Mouse (Mus musculus) CH12.LX (cell line): Measurements from ENCODE around the gene Fubp3. TPM values are rescaled to one million over a fixed set of nuclear protein-coding genes. Genes with fewer than 3 reads are reported as not detected.

Experiments
- DNase-seq: peaks from one replicate; pipeline ENCODE4 v3.0.0-alpha.2; 2013; ENCODE audit errors: extremely low read depth
- H3K27ac ChIP-seq: 2 replicates; pipeline ENCODE4 v1.5.1; 2012; ENCODE audit warnings: low read depth, mild to moderate bottlenecking, control low read depth, moderate library complexity; ENCODE audit not compliant: insufficient read depth
- H3K27me3 ChIP-seq: replicated peaks from 2 replicates; pipeline ENCODE3; 2012; ENCODE audit warnings: inconsistent platforms
- H3K36me3 ChIP-seq, 2 experiments: replicated peaks in 1 of 2; 2 replicates each; pipeline versions ENCODE3 to v1.6.1; 2012; ENCODE audit warnings: inconsistent platforms in 1 of 2, low read length in 1 of 2, mild to moderate bottlenecking in 1 of 2, mixed read lengths in 1 of 2, moderate library complexity in 1 of 2; ENCODE audit not compliant: control insufficient read depth in 1 of 2, insufficient read depth in 1 of 2
- H3K4me1 ChIP-seq, 2 experiments: 2 replicates each; pipeline ENCODE4 v1.6.1; 2012; ENCODE audit warnings: inconsistent platforms in 1 of 2, moderate library complexity in 1 of 2; ENCODE audit not compliant: insufficient read depth in 2 of 2, control insufficient read depth in 1 of 2
- H3K4me2 ChIP-seq: 2 replicates; pipeline ENCODE4 v1.6.1; 2012; ENCODE audit warnings: low read depth, mild to moderate bottlenecking, control low read depth; ENCODE audit not compliant: poor library complexity, insufficient read depth, severe bottlenecking
- H3K4me3 ChIP-seq, 3 experiments: fragments of 150-350 bp in 1 of 3; sonication (generic) in 1 of 3; replicated peaks in 1 of 3; 2 replicates each; pipeline versions ENCODE3 to v1.5.1; 2011 to 2012; ENCODE audit warnings: low read depth in 2 of 3, low read length in 2 of 3, mild to moderate bottlenecking in 2 of 3, moderate library complexity in 2 of 3, control low read depth in 1 of 3, improper control_type of control experiment in 1 of 3, inconsistent platforms in 1 of 3, mixed read lengths in 1 of 3; ENCODE audit not compliant: poor library complexity in 1 of 3
- H3K79me2 ChIP-seq: replicated peaks from 2 replicates; pipeline ENCODE4 v1.6.1; 2012; ENCODE audit warnings: mild to moderate bottlenecking, moderate library complexity; ENCODE audit not compliant: control insufficient read depth, poor library complexity, insufficient read depth, severe bottlenecking; ENCODE audit errors: extremely low read depth
- H3K9ac ChIP-seq: 2 replicates; pipeline ENCODE4 v1.6.1; 2012; ENCODE audit warnings: low read depth, mild to moderate bottlenecking, control low read depth, moderate library complexity; ENCODE audit not compliant: insufficient read depth
- H3K9me3 ChIP-seq: replicated peaks from 2 replicates; pipeline ENCODE3; 2012; ENCODE audit warnings: low read length, inconsistent platforms, mixed read lengths
- BHLHE40 ChIP-seq: IDR thresholded peaks from 2 replicates; pipeline ENCODE4 v1.6.1; 2011; ENCODE audit warnings: mild to moderate bottlenecking, low read depth, low read length, improper control_type of control experiment
- CHD2 ChIP-seq: IDR thresholded peaks from 2 replicates; pipeline ENCODE4 v1.6.1; 2011; ENCODE audit warnings: low read length, improper control_type of control experiment
- E2F4 ChIP-seq: IDR thresholded peaks from 2 replicates; pipeline ENCODE4 v1.6.1; 2011; ENCODE audit warnings: low read depth, low read length, improper control_type of control experiment; ENCODE audit not compliant: insufficient replicate concordance
- ELF1 ChIP-seq: IDR thresholded peaks from 2 replicates; pipeline ENCODE4 v1.6.1; 2014; ENCODE audit warnings: low read depth, mild to moderate bottlenecking, inconsistent platforms, low read length, improper control_type of control experiment
- EP300 ChIP-seq: IDR thresholded peaks from 2 replicates; pipeline ENCODE4 v1.6.1; 2011; ENCODE audit warnings: low read length, improper control_type of control experiment
- ETS1 ChIP-seq: conservative IDR thresholded peaks from 2 replicates; pipeline ENCODE4 v1.6.1; 2012; ENCODE audit warnings: low read depth, mild to moderate bottlenecking, inconsistent platforms, low read length, improper control_type of control experiment, moderate library complexity
- HCFC1 ChIP-seq: IDR thresholded peaks from 2 replicates; pipeline ENCODE4 v1.6.1; 2012; ENCODE audit warnings: low read depth, mild to moderate bottlenecking, inconsistent platforms, low read length, improper control_type of control experiment
- IRF4 ChIP-seq: IDR thresholded peaks from 2 replicates; pipeline ENCODE4 v1.6.1; 2014; ENCODE audit warnings: low read depth, mild to moderate bottlenecking, inconsistent platforms, low read length, improper control_type of control experiment
- MAFK ChIP-seq: IDR thresholded peaks from 2 replicates; pipeline ENCODE4 v1.6.1; 2011; ENCODE audit warnings: low read length, improper control_type of control experiment; ENCODE audit not compliant: insufficient replicate concordance
- MAX ChIP-seq: IDR thresholded peaks from 2 replicates; pipeline ENCODE4 v1.6.1; 2011; ENCODE audit warnings: low read length, improper control_type of control experiment
- MAZ ChIP-seq: IDR thresholded peaks from 2 replicates; pipeline ENCODE4 v1.6.1; 2012; ENCODE audit warnings: low read depth, mild to moderate bottlenecking, inconsistent platforms, low read length, improper control_type of control experiment, moderate library complexity
- MEF2A ChIP-seq: IDR thresholded peaks from 2 replicates; pipeline ENCODE4 v1.6.1; 2014; ENCODE audit warnings: low read depth, mild to moderate bottlenecking, inconsistent platforms, low read length, improper control_type of control experiment, borderline replicate concordance
- MXI1 ChIP-seq: IDR thresholded peaks from 2 replicates; pipeline ENCODE4 v1.6.1; 2011; ENCODE audit warnings: mild to moderate bottlenecking, low read depth, low read length, improper control_type of control experiment
- MYC ChIP-seq: IDR thresholded peaks from 2 replicates; pipeline ENCODE4 v1.6.1; 2011; ENCODE audit warnings: low read depth, mild to moderate bottlenecking, improper control_type of control experiment, low read length
- NRF1 ChIP-seq: IDR thresholded peaks from 2 replicates; pipeline ENCODE4 v1.6.1; 2014; ENCODE audit warnings: low read depth, mild to moderate bottlenecking, inconsistent platforms, low read length, improper control_type of control experiment, moderate library complexity
- POLR2A ChIP-seq: IDR thresholded peaks from 2 replicates; pipeline ENCODE4 v1.6.1; 2011; ENCODE audit warnings: low read depth, mild to moderate bottlenecking, improper control_type of control experiment, low read length
- POLR2AphosphoS2 ChIP-seq: IDR thresholded peaks from 2 replicates; pipeline ENCODE4 v1.6.1; 2011; ENCODE audit warnings: low read depth, low read length, improper control_type of control experiment
- RCOR1 ChIP-seq: conservative IDR thresholded peaks from 2 replicates; pipeline ENCODE4 v1.6.1; 2012; ENCODE audit warnings: low read depth, mild to moderate bottlenecking, inconsistent platforms, low read length, improper control_type of control experiment
- SIN3A ChIP-seq: IDR thresholded peaks from 2 replicates; pipeline ENCODE4 v1.6.1; 2012; ENCODE audit warnings: low read length, improper control_type of control experiment, inconsistent platforms
- SMC3 ChIP-seq: IDR thresholded peaks from 2 replicates; pipeline ENCODE4 v1.6.1; 2011; ENCODE audit warnings: low read depth, low read length, improper control_type of control experiment
- TBP ChIP-seq: conservative IDR thresholded peaks from 2 replicates; pipeline ENCODE4 v1.6.1; 2011; ENCODE audit warnings: low read depth, low read length, improper control_type of control experiment
- UBTF ChIP-seq: IDR thresholded peaks from 2 replicates; pipeline ENCODE4 v1.6.1; 2012; ENCODE audit warnings: low read depth, mild to moderate bottlenecking, inconsistent platforms, low read length, improper control_type of control experiment, moderate library complexity
- USF1 ChIP-seq: IDR thresholded peaks from 2 replicates; pipeline ENCODE4 v1.6.1; 2014; ENCODE audit warnings: low read depth, mild to moderate bottlenecking, inconsistent platforms, low read length, improper control_type of control experiment
- USF2 ChIP-seq: conservative IDR thresholded peaks from 2 replicates; pipeline ENCODE4 v1.6.1; 2011; ENCODE audit warnings: low read depth, low read length, improper control_type of control experiment
- ZC3H11A ChIP-seq: IDR thresholded peaks from 2 replicates; pipeline ENCODE4 v1.6.1; 2012; ENCODE audit warnings: low read depth, mild to moderate bottlenecking, inconsistent platforms, low read length, improper control_type of control experiment
- ZKSCAN1 ChIP-seq: IDR thresholded peaks from 2 replicates; pipeline ENCODE4 v1.6.1; 2012; ENCODE audit warnings: low read depth, inconsistent platforms, low read length, improper control_type of control experiment, borderline replicate concordance
- ZMIZ1 ChIP-seq: IDR thresholded peaks from 2 replicates; pipeline ENCODE4 v1.6.1; 2012; ENCODE audit warnings: low read depth, mild to moderate bottlenecking, inconsistent platforms, low read length, improper control_type of control experiment
- ZNF384 ChIP-seq: IDR thresholded peaks from 2 replicates; pipeline ENCODE4 v1.6.1; 2012; ENCODE audit warnings: low read depth, low read length, improper control_type of control experiment, inconsistent platforms
- dilution Hi-C: fragments of 300-500 bp; cut with MboI; formaldehyde crosslinking; loops from 2 replicates; pipeline ENCODE4 v1.14.3; 2020; ENCODE audit warnings: low sequenced_read_pairs; ENCODE audit not compliant: extremely low pct_unique_long_range_greater_than_20kb, extremely low pct_ligation_motif_present
- in situ Hi-C: fragments of 300-500 bp; cut with MboI; formaldehyde crosslinking; loops from 3 replicates; pipeline ENCODE4 v1.14.3; 2019; ENCODE audit warnings: low sequenced_read_pairs, low pct_ligation_motif_present, low pct_unique_long_range_greater_than_20kb, mixed read lengths
- polyA plus RNA-seq: library from polyadenylated mRNA; unstranded; fragments of >175 nt; gene quantifications from 2 replicates; pipeline ENCODE4 v1.2.1, GENCODE M21; 2012; ENCODE audit warnings: low read depth; ENCODE audit not compliant: insufficient read length
- total RNA-seq, 2 experiments: library from RNA; depleted of rRNA; stranded (reverse); fragments of 300-350 nt in 1 of 2; fragments of >200 nt in 1 of 2; gene quantifications; 2 replicates each; pipeline ENCODE4 v1.2.3; 2012 to 2014

Gene Fubp3
- total and polyA plus RNA-seq, 3 experiments: 36.8 to 64.2 (median 52.3) TPM

- Histone ChIP-seq H3K9me3 (peaks cover 4% of the 10 kb centered on the region), H3K4me3 (no peak overlapping the region), H3K36me3 (no peaks in the 10 kb centered on the region), H3K27ac (no peak overlapping the region), H3K4me1 (peaks cover 0 to 4% of the 10 kb centered on the region in 2 experiments; a peak in 2 of 4 replicates), H3K4me2 (no peak overlapping the region), H3K9ac (no peak overlapping the region), H3K79me2 (no peaks in the 10 kb centered on the region), H3K27me3 (peaks cover 17% of the 10 kb centered on the region)
- no peak for DNase-seq
- dilution Hi-C loops: no loop called here
- in situ Hi-C loops: no loop called here
- no peak for TF ChIP-seq NRF1
- TF ChIP-seq ZKSCAN1: no peak
- no peak for TF ChIP-seq POLR2A
- TF ChIP-seq MXI1: no peak
- no peak for TF ChIP-seq BHLHE40
- no peak for TF ChIP-seq USF2
- no peak for TF ChIP-seq POLR2AphosphoS2
- no peak for TF ChIP-seq RCOR1
- no peak for TF ChIP-seq EP300
- TF ChIP-seq E2F4: no peak
- no peak for TF ChIP-seq MAX
- no peak for TF ChIP-seq MEF2A
- TF ChIP-seq ZMIZ1: no peak
- TF ChIP-seq CHD2: no peak
- no peak for TF ChIP-seq TBP
- TF ChIP-seq IRF4: no peak
- TF ChIP-seq ZNF384: no peak
- TF ChIP-seq ELF1: no peak
These were observed 33.7 kb upstream of the Fubp3 start for GRCm38 (mm10) chr2:31538745-31539144.

GRCm38 (mm10) chr2:31541581-31541980 is 30.9 kb upstream of the Fubp3 start:
- DNase-seq: no peak
- in situ Hi-C loops: no loop called here
- dilution Hi-C loops: no loop called here

More at GRCm38 (mm10) chr2:31541581-31541980, 30.9 kb upstream of the Fubp3 start:
- H3K27ac ChIP-seq: no peak overlapping the region
- H3K36me3 ChIP-seq: no peaks in the 10 kb centered on the region
- peaks cover 4% of the 10 kb centered on the region for H3K9me3 ChIP-seq
- H3K4me2 ChIP-seq: no peak overlapping the region
- H3K4me3 ChIP-seq: no peak overlapping the region
- H3K9ac ChIP-seq: no peak overlapping the region
- peaks cover 0 to 4% of the 10 kb centered on the region in 2 experiments; a peak in 2 of 4 replicates for H3K4me1 ChIP-seq
- H3K79me2 ChIP-seq: no peaks in the 10 kb centered on the region
- peaks cover 36% of the 10 kb centered on the region for H3K27me3 ChIP-seq
- no peak for TF ChIP-seq MAZ
- no peak for TF ChIP-seq HCFC1
- no peak for TF ChIP-seq ZC3H11A
- no peak for TF ChIP-seq USF1
- TF ChIP-seq SMC3: no peak
- TF ChIP-seq MEF2A: no peak
- no peak for TF ChIP-seq ETS1
- TF ChIP-seq MAX: no peak
- no peak for TF ChIP-seq NRF1
- no peak for TF ChIP-seq ELF1
- no peak for TF ChIP-seq MAFK
- no peak for TF ChIP-seq ZMIZ1
- TF ChIP-seq CHD2: no peak
- TF ChIP-seq IRF4: no peak
- no peak for TF ChIP-seq POLR2AphosphoS2
- no peak for TF ChIP-seq POLR2A
- no peak for TF ChIP-seq MYC
- TF ChIP-seq UBTF: no peak
- no peak for TF ChIP-seq RCOR1
- no peak for TF ChIP-seq SIN3A
